ENCODE assay signal across 8 mouse cellular contexts in genomic region chr5:135459486-135459885, GRCm38 (mm10).
DNase-seq lines count a peak whose midpoint lies in the region; ATAC-seq and TF ChIP-seq lines count a peak whose summit lies in the region.

No protein-coding gene starts in this region.

- 71% methylated on average over 3 of the region's 3 CpGs for WGBS in heart, postnatal 0 days
- WGBS in heart, embryonic 11.5 days (ENCODE audit: insufficient replicate concordance) = 66% methylated on average over 3 of the region's 3 CpGs
- 77% methylated on average over 3 of the region's 3 CpGs for WGBS in midbrain, embryonic 16.5 days

- H3K9me3 ChIP-seq in heart, postnatal 0 days (replicated peaks; ENCODE audit: control insufficient read depth, low read length) = no peaks in the 10 kb centered on the region
- no peaks in the 10 kb centered on the region; the same call in 1 of the 2 replicates for H3K9me3 ChIP-seq in heart, embryonic 11.5 days (replicated peaks; ENCODE audit: control insufficient read depth, low read length)
- no peaks in the 10 kb centered on the region for H3K9me3 ChIP-seq in midbrain, embryonic 16.5 days (replicated peaks; ENCODE audit: control insufficient read depth, low read length, poor library complexity, severe bottlenecking)

- TF ChIP-seq CTCF in heart, postnatal 0 days (IDR thresholded peaks at IDR 0.05; ENCODE audit: low read depth) = peak; percentile 45
- 0 out of 2 replicates have a peak, but pooled peaks have one; percentile 20 for TF ChIP-seq CTCF in embryonic fibroblast, embryonic 13.5 days (IDR thresholded peaks at IDR 0.05; ENCODE audit: borderline replicate concordance, insufficient read depth, low read length)

- no peak for DNase-seq in heart, postnatal 0 days (ENCODE audit: low spot score)
- DNase-seq in thymus, postnatal 14 days = peak; percentile 39
- no peak for DNase-seq in thymus, postnatal 0 days (ENCODE audit: low spot score)
- peak; percentile 56 for DNase-seq in retina, postnatal 1 day
- no peak for DNase-seq in gastrocnemius, postnatal 36 days

- H3K9ac ChIP-seq in heart, postnatal 0 days (replicated peaks; ENCODE audit: low read depth, low read length) = no peak overlapping the region
- H3K9ac ChIP-seq in heart, embryonic 11.5 days (ENCODE audit: low read depth, low read length) = no peak overlapping the region
- no peak overlapping the region for H3K9ac ChIP-seq in midbrain, embryonic 16.5 days (ENCODE audit: low read depth, low read length)

- intact Hi-C loops in gastrocnemius, postnatal 36 days (cut with DNase I) = loop anchor here (5.0 kb wide), 1 partner anchor 33 kb away; no protein-coding TSS in a partner anchor

- H3K27me3 ChIP-seq in heart, postnatal 0 days (ENCODE audit: control insufficient read depth, insufficient read depth, low read length) = no peaks in the 10 kb centered on the region
- H3K27me3 ChIP-seq in heart, embryonic 11.5 days (ENCODE audit: control insufficient read depth, insufficient read depth, low read length) = no peaks in the 10 kb centered on the region
- no peaks in the 10 kb centered on the region for H3K27me3 ChIP-seq in midbrain, embryonic 16.5 days (ENCODE audit: control insufficient read depth, insufficient read depth, low read depth, low read length)

- H3K4me1 ChIP-seq in heart, postnatal 0 days (ENCODE audit: control insufficient read depth, insufficient read depth) = no peaks in the 10 kb centered on the region
- no peaks in the 10 kb centered on the region for H3K4me1 ChIP-seq in heart, embryonic 11.5 days (ENCODE audit: control insufficient read depth, insufficient read depth, low read length)
- H3K4me1 ChIP-seq in embryonic fibroblast, embryonic 13.5 days (ENCODE audit: control insufficient read depth, insufficient read depth, low read length) = no peaks in the 10 kb centered on the region
- H3K4me1 ChIP-seq in midbrain, embryonic 16.5 days (ENCODE audit: control insufficient read depth, insufficient read depth, low read length) = no peaks in the 10 kb centered on the region

- TF ChIP-seq POLR2A in embryonic fibroblast, embryonic 13.5 days (IDR thresholded peaks at IDR 0.05; ENCODE audit: low read depth, low read length) = no peak

- H3K4me2 ChIP-seq in heart, postnatal 0 days (ENCODE audit: low read depth, low read length) = no peak overlapping the region
- H3K4me2 ChIP-seq in heart, embryonic 11.5 days = no peak overlapping the region
- no peak overlapping the region for H3K4me2 ChIP-seq in midbrain, embryonic 16.5 days (ENCODE audit: low read length)

- H3K4me3 ChIP-seq in heart, postnatal 0 days (ENCODE audit: low read depth, low read length) = no peak overlapping the region
- H3K4me3 ChIP-seq in heart, embryonic 11.5 days (ENCODE audit: low read depth, low read length) = no peak overlapping the region
- H3K4me3 ChIP-seq in embryonic fibroblast, embryonic 13.5 days (ENCODE audit: insufficient read depth, low read length) = no peak overlapping the region
- H3K4me3 ChIP-seq in midbrain, embryonic 16.5 days (ENCODE audit: low read depth, low read length) = no peak overlapping the region

- no peak for TF ChIP-seq EP300 in heart, postnatal 0 days (IDR thresholded peaks at IDR 0.05; ENCODE audit: low read depth)

- H3K27ac ChIP-seq in heart, postnatal 0 days (ENCODE audit: low read depth) = no peak overlapping the region
- no peak overlapping the region for H3K27ac ChIP-seq in heart, embryonic 11.5 days (ENCODE audit: low read depth, low read length)
- H3K27ac ChIP-seq in embryonic fibroblast, embryonic 13.5 days (ENCODE audit: insufficient read depth, low read length) = no peak overlapping the region
- H3K27ac ChIP-seq in midbrain, embryonic 16.5 days (ENCODE audit: low read length) = no peak overlapping the region

- no peak for ATAC-seq in heart, postnatal 0 days (ENCODE audit: insufficient read depth, low read depth)
- ATAC-seq in heart, embryonic 11.5 days (replicated peaks; ENCODE audit: insufficient number of reproducible peaks, low FRiP score, low TSS enrichment) = no peak
- ATAC-seq in midbrain, embryonic 16.5 days = no peak

- H3K36me3 ChIP-seq in heart, postnatal 0 days (replicated peaks; ENCODE audit: control insufficient read depth, insufficient read depth, low read length) = peaks cover 44% of the 10 kb centered on the region
- H3K36me3 ChIP-seq in heart, embryonic 11.5 days (ENCODE audit: control insufficient read depth, insufficient read depth, low read length) = peaks cover 34% of the 10 kb centered on the region
- peaks cover 14% of the 10 kb centered on the region for H3K36me3 ChIP-seq in midbrain, embryonic 16.5 days (ENCODE audit: control insufficient read depth, insufficient read depth, low read length)

Comparison
In these comparisons a context has a peak if more than half of its experiments do, and no peak if none do; other contexts are left out.
1. DNase-seq: peak in thymus, postnatal 14 days (single experiment) and retina, postnatal 1 day (single experiment); none in heart, postnatal 0 days (single experiment), thymus, postnatal 0 days (single experiment) and gastrocnemius, postnatal 36 days (0 of 2).